Mouse (Mus musculus) left cerebral cortex, adult 2 months (tissue): ENCODE data around the gene Xpc. TPM values are rescaled to one million over a fixed set of nuclear protein-coding genes. Genes with fewer than 3 reads are reported as not detected.
"Not testable (repeated sequence)": the region's sequence is repeated elsewhere in the genome, so short reads cannot be mapped to it uniquely, and the experiment has no call there.

Experiments
- DNase-seq, 2 experiments: peaks; one replicate each; pipeline ENCODE4 v3.0.0; 2021 to 2022; ENCODE audit warnings: low spot score in 2 of 2, mixed read lengths in 1 of 2; ENCODE audit errors: extremely low spot score in 1 of 2
- H3K27ac ChIP-seq: fragments of 200-600 bp; 2 replicates; pipeline ENCODE4 v1.8.1; 2022
- H3K4me3 ChIP-seq: fragments of 200-600 bp; 2 replicates; pipeline ENCODE4 v1.8.1; 2022
- CTCF ChIP-seq: fragments of 200-600 bp; IDR thresholded peaks from 2 replicates; pipeline ENCODE4 v1.8.1; 2022; ENCODE audit warnings: antibody characterized with exemption, mild to moderate bottlenecking, moderate library complexity
- intact Hi-C: fragments of 180-260 bp; cut with DNase I; formaldehyde crosslinking; loops from one replicate; pipeline ENCODE4 v1.15.1; 2025
- total RNA-seq, 2 experiments: library from RNA; stranded (reverse); gene quantifications; 2 replicates each; pipeline ENCODE4 v1.2.3; 2021

Xpc gene
- total RNA-seq, 2 experiments from 2014 or later = 12.9 to 13.2 TPM

GRCm38 (mm10) chr6:91488496-91489212, 27.0 kb downstream of the Xpc start:
- H3K27ac ChIP-seq = peak overlapping the region; percentile 81
- intact Hi-C loops = no loop called here

GRCm38 (mm10) chr6:91486736-91487453, 28.8 kb downstream of the Xpc start:
- H3K4me3 ChIP-seq = no peak overlapping the region
- TF ChIP-seq CTCF = no peak
- intact Hi-C loops = no loop called here
- no peak for DNase-seq
- H3K27ac ChIP-seq = peak overlapping the region; percentile 81

More at GRCm38 (mm10) chr6:91488496-91489212, 27.0 kb downstream of the Xpc start:
- TF ChIP-seq CTCF = no peak
- no peak overlapping the region for H3K4me3 ChIP-seq
- peak in 1 of 2 experiments; percentile 37 for DNase-seq

- intact Hi-C loops = no loop called here
- H3K4me3 ChIP-seq = no peak overlapping the region
- TF ChIP-seq CTCF = no peak
- no peak for DNase-seq
- no peak overlapping the region for H3K27ac ChIP-seq
Observed at GRCm38 (mm10) chr6:91483371-91483770, 32.3 kb downstream of the Xpc start.

- no peak overlapping the region for H3K27ac ChIP-seq
- intact Hi-C loops = no loop called here
- H3K4me3 ChIP-seq = no peak overlapping the region
- no peak for TF ChIP-seq CTCF
- DNase-seq = no peak
Observed at GRCm38 (mm10) chr6:91476541-91476940, 39.1 kb downstream of the Xpc start.

- no peak overlapping the region for H3K27ac ChIP-seq
- H3K4me3 ChIP-seq = peak overlapping the region; percentile 82
- no peak for TF ChIP-seq CTCF
- intact Hi-C loops = no loop called here
- DNase-seq = no peak
Observed at GRCm38 (mm10) chr6:91474441-91475190, 41.1 kb downstream of the Xpc start.

- intact Hi-C loops = loop anchor here (1.0 to 2.0 kb wide), 2 partner anchors 34 to 41 kb away; partner anchors contain the start of genes Lsm3 and Xpc
- Histone ChIP-seq H3K27ac (peak overlapping the region; percentile 55; the same call in 1 of the 2 replicates), H3K4me3 (peak overlapping the region; percentile 82)
- no peak for TF ChIP-seq CTCF
- DNase-seq = no peak
Observed at GRCm38 (mm10) chr6:91473805-91474440, 41.8 kb downstream of the Xpc start.

GRCm38 (mm10) chr6:91472868-91473804, 42.6 kb downstream of the Xpc start, which contains the start of the genes Chchd4 and Tmem43:
Chchd4 (minus strand) TSS chr6:91473546.
Tmem43 (plus strand) TSS chr6:91473703.
- DNase-seq = peak; percentile 96 to 99
- no peak; the same call in 1 of the 2 replicates for TF ChIP-seq CTCF
- intact Hi-C loops = loop anchor here (1.0 to 2.0 kb wide), 2 partner anchors 33 to 42 kb away; partner anchors contain the start of genes Lsm3 and Xpc
- peak within 1 kb of the TSS; percentile 93 for H3K27ac ChIP-seq
- peak within 1 kb of the TSS; percentile 82 for H3K4me3 ChIP-seq

GRCm38 (mm10) chr6:91472319-91472718, 43.4 kb downstream of the Xpc start:
- TF ChIP-seq CTCF = no peak
- H3K27ac ChIP-seq = no peak overlapping the region
- intact Hi-C loops = loop anchor here (2.0 kb wide), 1 partner anchor 42 kb away; the partner anchor contains the start of genes Lsm3 and Xpc
- no peak for DNase-seq
- H3K4me3 ChIP-seq = peak overlapping the region; percentile 82

- H3K4me3 ChIP-seq, intact Hi-C loops, H3K27ac ChIP-seq, DNase-seq: not testable (repeated sequence)
Observed at GRCm38 (mm10) chr6:91471427-91471826, 44.3 kb downstream of the Xpc start.

GRCm38 (mm10) chr6:91470712-91471111, 45.0 kb downstream of the Xpc start:
- no peak for DNase-seq
- Histone ChIP-seq H3K27ac (no peak overlapping the region), H3K4me3 (no peak overlapping the region)
- intact Hi-C loops = no loop called here
- TF ChIP-seq CTCF = no peak
